Mouse (Mus musculus) kidney, postnatal 10 days (tissue): ENCODE results near the gene Zc3hav1.
A peak's percentile ranks its signal among the peaks of the same experiment; 100 is the strongest.

Experiments
- DNase-seq: peaks from one replicate; pipeline ENCODE4 v3.0.0; 2021; ENCODE audit warnings: mixed read lengths

Zc3hav1 gene

GRCm38 (mm10) chr6:38292871-38293646 is 61.3 kb downstream of the Zc3hav1 start:
- DNase-seq = no peak

- DNase-seq = no peak
Observed at GRCm38 (mm10) chr6:38284422-38284821, 70.0 kb downstream of the Zc3hav1 start.

- no peak for DNase-seq
Observed at GRCm38 (mm10) chr6:38264466-38264865, 89.9 kb downstream of the Zc3hav1 start.

- DNase-seq = no peak
Observed at GRCm38 (mm10) chr6:38263393-38264159, 90.8 kb downstream of the Zc3hav1 start.

GRCm38 (mm10) chr6:38261877-38262276 is 92.5 kb downstream of the Zc3hav1 start:
- no peak for DNase-seq

GRCm38 (mm10) chr6:38257506-38257905 is 96.9 kb downstream of the Zc3hav1 start:
- peak; percentile 30 for DNase-seq

GRCm38 (mm10) chr6:38256793-38257192 is 97.6 kb downstream of the Zc3hav1 start:
- no peak for DNase-seq

GRCm38 (mm10) chr6:38255794-38256193 is 98.6 kb downstream of the Zc3hav1 start:
- no peak for DNase-seq
